Mouse (Mus musculus) forebrain, embryonic 15.5 days (tissue): ENCODE data around the gene Mettl14. TPM values are rescaled to one million over a fixed set of nuclear protein-coding genes. Genes with fewer than 3 reads are reported as not detected.
A peak's percentile ranks its signal among the peaks of the same experiment; 100 is the strongest.

ENCODE experiments used
- ATAC-seq: fragments of 200-750 bp; cut with Nextera tagmentation; replicated peaks from 2 replicates; pipeline ENCODE4 v1.8.0; 2017; ENCODE audit warnings: mild to moderate bottlenecking, moderate TSS enrichment, moderate library complexity
- H3K27ac ChIP-seq: fragments of 300-500 bp; sonication (generic); replicated peaks from 2 replicates; pipeline ENCODE4 v1.5.1; 2015; ENCODE audit warnings: mild to moderate bottlenecking, inconsistent platforms
- H3K27me3 ChIP-seq: fragments of 300-500 bp; sonication (generic); 2 replicates; pipeline ENCODE4 v1.6.1; 2015; ENCODE audit warnings: inconsistent platforms
- H3K36me3 ChIP-seq: fragments of 300-500 bp; sonication (generic); 2 replicates; pipeline ENCODE4 v1.6.1; 2015; ENCODE audit warnings: mild to moderate bottlenecking, inconsistent platforms
- H3K4me1 ChIP-seq: fragments of 300-500 bp; sonication (generic); 2 replicates; pipeline ENCODE4 v1.6.1; 2015; ENCODE audit warnings: inconsistent platforms
- H3K4me2 ChIP-seq: fragments of 300-500 bp; sonication (generic); replicated peaks from 2 replicates; pipeline ENCODE4 v1.6.1; 2015; ENCODE audit warnings: mild to moderate bottlenecking, inconsistent platforms
- H3K4me3 ChIP-seq: fragments of 300-500 bp; sonication (generic); 2 replicates; pipeline ENCODE4 v1.5.1; 2015; ENCODE audit warnings: mild to moderate bottlenecking, inconsistent platforms
- H3K9ac ChIP-seq: fragments of 300-500 bp; sonication (generic); replicated peaks from 2 replicates; pipeline ENCODE4 v1.6.1; 2015; ENCODE audit warnings: mild to moderate bottlenecking, inconsistent platforms
- H3K9me3 ChIP-seq: fragments of 300-500 bp; sonication (generic); 2 replicates; pipeline ENCODE4 v1.6.1; 2016; ENCODE audit warnings: inconsistent platforms
- WGBS: fragments of 180-500 bp; shearing (Covaris S2); methylation state at CpG from one replicate; pipeline ENCODE4 v1.1.7; 2015; ENCODE audit warnings: mixed read lengths; 5-methylcytosine and 5-hydroxymethylcytosine counted together
- polyA plus RNA-seq: library from polyadenylated mRNA; unstranded; fragments of >200 nt; fragmentation: Nextera tagmentation; extraction: Ambion mirVana; gene quantifications from 2 replicates; pipeline ENCODE4 v1.2.1, GENCODE M21; 2015

The Mettl14 gene
- polyA plus RNA-seq, 1 experiment from 2014 or later, result 30.3 TPM

DNA sequence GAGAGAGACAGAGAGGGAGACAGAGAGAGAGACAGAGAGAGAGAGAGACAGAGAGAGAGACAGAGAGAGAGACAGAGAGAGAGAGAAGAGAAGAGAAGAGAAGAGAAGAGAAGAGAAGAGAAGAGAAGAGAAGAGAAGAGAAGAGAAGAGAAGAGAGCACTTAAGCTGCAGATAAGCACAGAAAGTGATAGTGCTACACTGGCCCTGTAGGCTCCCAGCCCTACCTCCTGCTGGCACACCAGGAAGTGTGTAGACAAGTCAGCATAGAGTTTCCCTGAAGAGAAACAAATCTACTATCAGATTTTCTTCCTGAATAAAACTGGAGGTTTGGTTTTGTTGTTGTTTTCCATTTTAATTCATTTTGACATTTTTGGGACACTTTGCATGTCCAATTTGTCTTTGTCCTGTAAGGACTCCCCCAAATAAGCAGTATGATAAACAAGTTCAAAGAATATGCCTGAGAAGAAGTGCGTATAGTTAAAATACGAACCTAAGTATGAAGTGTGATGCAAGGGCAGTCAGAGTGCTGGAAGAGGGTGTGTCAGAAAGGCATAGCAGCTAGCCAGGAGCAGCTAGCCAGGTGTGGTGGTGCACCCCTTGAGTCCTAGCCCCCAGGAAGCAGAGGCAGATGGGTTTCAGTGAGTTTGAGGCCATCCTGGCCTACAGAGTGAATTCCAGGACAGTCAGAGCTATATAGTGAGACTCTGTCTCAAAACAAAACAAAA lies 53.4 kb downstream of the Mettl14 start:
- no peak for ATAC-seq
- WGBS, result 88% methylated on average over 2 of the region's 2 CpGs

DNA sequence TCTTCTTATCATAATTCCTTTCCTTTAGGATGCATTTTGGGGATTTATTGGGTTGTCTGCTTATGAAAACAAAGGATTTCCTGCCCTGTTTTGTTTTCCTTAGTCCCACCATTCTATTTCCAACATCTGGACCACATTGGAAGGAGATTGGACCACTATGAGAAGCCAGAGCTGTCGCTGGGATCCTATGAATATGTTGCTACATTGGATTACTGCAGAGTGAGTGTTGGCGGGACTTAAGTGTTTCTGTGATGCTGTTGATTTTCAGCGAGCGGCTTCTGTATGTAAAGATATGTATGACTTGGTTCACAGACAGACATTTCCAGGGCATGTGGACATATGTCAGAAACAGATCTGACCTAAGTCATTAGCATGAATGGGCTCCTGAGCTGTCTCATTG lies 55.7 kb downstream of the Mettl14 start:
- ATAC-seq, result no peak
- no peak overlapping the region for H3K4me3 ChIP-seq
- no peaks in the 10 kb centered on the region for H3K9me3 ChIP-seq
- no peaks in the 10 kb centered on the region for H3K27me3 ChIP-seq
- H3K27ac ChIP-seq, result no peak overlapping the region
- WGBS, result 84% methylated on average over 4 of the region's 4 CpGs
- H3K36me3 ChIP-seq, result no peaks in the 10 kb centered on the region
- H3K9ac ChIP-seq, result no peak overlapping the region
- H3K4me1 ChIP-seq, result 0 out of 2 replicates have a peak, but pooled peaks cover 5% of the 10 kb centered on the region
- no peak overlapping the region for H3K4me2 ChIP-seq

More for the DNA sequence above, 53.4 kb downstream of the Mettl14 start:
- Histone ChIP-seq H3K36me3 (no peaks in the 10 kb centered on the region), H3K9ac (no peak overlapping the region), H3K9me3 (no peaks in the 10 kb centered on the region), H3K27me3 (no peaks in the 10 kb centered on the region), H3K27ac (no peak overlapping the region), H3K4me3 (no peak overlapping the region), H3K4me1 (peaks cover 8% of the 10 kb centered on the region; the same call in 1 of the 2 replicates), H3K4me2 (no peak overlapping the region)

DNA sequence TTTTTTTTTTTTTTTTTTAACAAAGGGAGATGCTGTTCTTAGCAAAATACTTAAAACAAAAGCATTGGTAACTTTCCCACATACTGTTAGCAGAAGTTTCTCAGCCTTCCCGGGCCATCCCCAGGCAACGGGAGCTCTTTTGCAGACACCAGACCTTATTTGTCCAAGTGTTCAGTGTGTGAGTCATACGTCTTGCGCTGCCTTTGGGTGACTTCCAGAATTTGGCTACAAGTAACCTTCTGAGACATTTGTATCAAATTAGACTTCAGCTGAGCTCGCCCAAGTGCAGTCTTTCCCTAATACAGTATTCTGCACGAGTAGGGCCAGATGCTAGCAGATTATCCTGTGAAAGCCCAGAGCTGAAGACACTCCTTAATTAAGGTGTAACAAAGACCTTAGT lies 56.7 kb downstream of the Mettl14 start:
- Histone ChIP-seq H3K27me3 (no peaks in the 10 kb centered on the region), H3K4me3 (no peak overlapping the region), H3K36me3 (no peaks in the 10 kb centered on the region), H3K4me2 (no peak overlapping the region), H3K9me3 (no peaks in the 10 kb centered on the region), H3K27ac (no peak overlapping the region), H3K9ac (no peak overlapping the region), H3K4me1 (0 out of 2 replicates have a peak, but pooled peaks cover 3% of the 10 kb centered on the region)
- WGBS, result 37% methylated on average over 6 of the region's 6 CpGs
- 0 out of 2 replicates have a peak, but pooled peaks have one; percentile 29 for ATAC-seq

DNA sequence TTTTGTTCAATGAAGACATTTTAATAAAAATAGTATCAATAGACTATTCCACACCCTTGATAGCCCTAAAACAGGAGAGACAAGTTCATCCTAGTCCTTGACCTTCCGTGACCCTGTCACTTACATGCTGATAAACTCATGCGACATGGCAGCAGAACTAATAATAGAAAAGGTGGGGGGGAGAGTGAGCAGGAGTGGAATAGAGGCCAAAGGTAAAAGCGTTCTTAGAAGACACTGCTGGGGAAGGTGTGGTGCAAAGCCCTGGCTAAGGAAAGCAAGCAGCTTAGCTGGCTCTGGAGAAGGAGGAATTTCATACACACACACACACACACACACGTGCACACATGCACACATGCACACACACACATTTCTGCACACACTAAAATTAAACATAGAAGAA lies 61.6 kb downstream of the Mettl14 start:
- ATAC-seq, result no peak
- Histone ChIP-seq H3K4me3 (no peak overlapping the region), H3K4me2 (no peak overlapping the region), H3K27me3 (no peaks in the 10 kb centered on the region), H3K4me1 (0 out of 2 replicates have a peak, but pooled peaks cover 2% of the 10 kb centered on the region), H3K36me3 (no peaks in the 10 kb centered on the region), H3K27ac (no peak overlapping the region), H3K9ac (no peak overlapping the region), H3K9me3 (no peaks in the 10 kb centered on the region)
- whole genome bisulfite sequencing, result 80% methylated on average over 4 of the region's 4 CpGs

DNA sequence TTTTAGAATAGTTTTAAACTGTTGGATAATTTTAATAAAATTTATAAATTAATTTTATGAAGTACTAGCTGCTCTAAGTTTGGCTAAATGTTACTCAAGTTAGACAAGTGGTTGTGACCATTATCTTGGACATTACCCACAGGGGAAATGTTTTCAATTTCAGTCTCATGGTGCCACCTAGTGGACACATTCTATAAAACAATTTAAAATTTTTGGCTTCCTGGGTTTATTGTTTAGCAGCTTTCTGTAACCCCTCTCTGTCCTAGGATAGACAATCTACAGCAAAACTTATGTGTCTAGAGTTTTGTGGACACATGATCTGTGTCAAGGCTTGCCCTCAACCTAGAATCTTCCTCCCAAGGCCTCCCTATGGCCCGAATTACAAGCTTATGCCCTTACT lies 63.8 kb downstream of the Mettl14 start:
- H3K36me3 ChIP-seq, result no peaks in the 10 kb centered on the region
- no peak overlapping the region for H3K27ac ChIP-seq
- WGBS, result 26% methylated on average over 1 of the region's 1 CpGs
- no peaks in the 10 kb centered on the region for H3K27me3 ChIP-seq
- H3K4me1 ChIP-seq, result no peaks in the 10 kb centered on the region
- ATAC-seq, result 0 out of 2 replicates have a peak, but pooled peaks have one; percentile 21
- no peaks in the 10 kb centered on the region for H3K9me3 ChIP-seq
- no peak overlapping the region for H3K9ac ChIP-seq
- no peak overlapping the region for H3K4me3 ChIP-seq
- H3K4me2 ChIP-seq, result no peak overlapping the region

DNA sequence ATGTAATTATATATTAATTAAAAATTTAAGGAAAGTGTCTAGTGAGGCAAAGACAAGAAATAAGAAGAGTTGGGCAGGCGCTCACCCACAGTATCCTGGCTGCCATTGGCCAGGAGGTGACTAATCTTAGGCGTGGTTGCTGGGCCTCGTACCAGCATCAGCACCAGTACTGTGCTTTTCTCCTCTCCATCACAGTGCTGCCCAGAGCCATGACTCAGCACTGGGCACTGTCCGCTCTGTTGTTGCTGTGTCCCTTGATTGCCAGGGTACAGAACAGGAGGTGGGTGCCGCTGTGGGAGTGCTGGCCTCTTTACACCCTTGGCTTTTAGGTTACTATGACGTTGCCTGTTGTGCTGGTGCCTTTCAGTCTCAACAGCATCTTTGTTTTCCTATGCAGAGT lies 64.3 kb downstream of the Mettl14 start:
- Histone ChIP-seq H3K36me3 (no peaks in the 10 kb centered on the region), H3K27me3 (no peaks in the 10 kb centered on the region), H3K9me3 (no peaks in the 10 kb centered on the region), H3K9ac (no peak overlapping the region), H3K4me1 (no peaks in the 10 kb centered on the region), H3K27ac (no peak overlapping the region), H3K4me3 (no peak overlapping the region), H3K4me2 (no peak overlapping the region)
- peak; percentile 68; the same call in 1 of the 2 replicates for ATAC-seq
- 86% methylated on average over 6 of the region's 6 CpGs for WGBS

DNA sequence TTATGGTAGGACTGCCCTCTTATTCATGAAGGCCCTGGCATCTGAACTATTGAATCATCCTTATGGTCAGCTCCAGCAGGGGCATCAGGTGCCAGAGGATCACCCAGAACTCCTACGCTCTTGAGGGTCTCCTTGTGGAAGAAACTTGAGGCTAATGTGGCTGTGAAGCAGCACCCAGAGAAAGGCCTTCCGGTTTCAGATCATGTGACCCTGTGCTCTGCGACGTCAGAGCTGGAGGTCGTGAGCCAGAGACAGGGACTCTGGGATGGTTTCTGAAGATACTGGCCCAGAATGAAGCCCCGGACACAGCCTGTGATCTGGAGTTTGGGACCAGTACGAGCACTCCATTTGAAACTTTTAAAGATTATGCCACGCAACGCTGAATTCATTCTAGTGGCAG lies 65.6 kb downstream of the Mettl14 start:
- Histone ChIP-seq H3K27ac (no peak overlapping the region), H3K9me3 (no peaks in the 10 kb centered on the region), H3K9ac (no peak overlapping the region), H3K4me2 (no peak overlapping the region), H3K4me1 (no peaks in the 10 kb centered on the region), H3K27me3 (no peaks in the 10 kb centered on the region), H3K36me3 (no peaks in the 10 kb centered on the region), H3K4me3 (no peak overlapping the region)
- no peak for ATAC-seq
- WGBS, result 83% methylated on average over 9 of the region's 9 CpGs

Other genes starting within 250 kb of the Mettl14 start
- gene Synpo2, start 150.0 kb downstream of the Mettl14 start, polyA plus RNA-seq, result 0.86 and 1.7 TPM in 2 replicates
- 16.0 and 19.3 TPM in 2 replicates for gene Sec24d, start 118.7 kb downstream of the Mettl14 start, polyA plus RNA-seq
- 5.4 and 6.1 TPM in 2 replicates for gene Prss12, start 60.8 kb upstream of the Mettl14 start, polyA plus RNA-seq